Mouse (Mus musculus): ENCODE results near the gene Gm49601.

The Gm49601 gene

GRCm38 (mm10) chr16:18611752-18612151, 14.5 kb downstream of the Gm49601 start:
- peak overlapping the region; percentile 37 for H3K4me3 ChIP-seq (replicated peaks; ENCODE audit: low read length)
- H3K27me3 ChIP-seq (ENCODE audit: insufficient read depth, low read length), result peaks cover 86% of the 10 kb centered on the region
- no peaks in the 10 kb centered on the region for H3K9me3 ChIP-seq (ENCODE audit: low read length)
- no peaks in the 10 kb centered on the region for H3K36me3 ChIP-seq (ENCODE audit: insufficient read depth, low read length)
- peaks cover 21% of the 10 kb centered on the region for H3K4me1 ChIP-seq (replicated peaks; ENCODE audit: low read depth, low read length)
- TF ChIP-seq POU5F1 (IDR thresholded peaks at IDR 0.05; ENCODE audit: borderline replicate concordance, low read length) (no peak), NANOG (IDR thresholded peaks at IDR 0.05; ENCODE audit: borderline replicate concordance, low read length) (no peak), CTCF (conservative IDR thresholded peaks at IDR 0.05; ENCODE audit: low read length) (no peak)

GRCm38 (mm10) chr16:18609099-18609498, 17.1 kb downstream of the Gm49601 start:
- Histone ChIP-seq H3K4me1 (replicated peaks; ENCODE audit: low read depth, low read length) (peaks cover 21% of the 10 kb centered on the region), H3K36me3 (ENCODE audit: insufficient read depth, low read length) (no peaks in the 10 kb centered on the region), H3K4me3 (replicated peaks; ENCODE audit: low read length) (no peak overlapping the region), H3K9me3 (ENCODE audit: low read length) (no peaks in the 10 kb centered on the region), H3K27me3 (ENCODE audit: insufficient read depth, low read length) (peaks cover 87% of the 10 kb centered on the region)
- TF ChIP-seq POU5F1 (IDR thresholded peaks at IDR 0.05; ENCODE audit: borderline replicate concordance, low read length) (no peak), NANOG (IDR thresholded peaks at IDR 0.05; ENCODE audit: borderline replicate concordance, low read length) (no peak), CTCF (conservative IDR thresholded peaks at IDR 0.05; ENCODE audit: low read length) (no peak)

- Histone ChIP-seq H3K9me3 (ENCODE audit: low read length) (no peaks in the 10 kb centered on the region), H3K4me1 (replicated peaks; ENCODE audit: low read depth, low read length) (peaks cover 21% of the 10 kb centered on the region), H3K4me3 (replicated peaks; ENCODE audit: low read length) (peak overlapping the region; percentile 21; the same call in 1 of the 2 replicates), H3K36me3 (ENCODE audit: insufficient read depth, low read length) (no peaks in the 10 kb centered on the region), H3K27me3 (ENCODE audit: insufficient read depth, low read length) (peaks cover 87% of the 10 kb centered on the region)
- TF ChIP-seq NANOG (IDR thresholded peaks at IDR 0.05; ENCODE audit: borderline replicate concordance, low read length) (no peak), CTCF (conservative IDR thresholded peaks at IDR 0.05; ENCODE audit: low read length) (no peak), POU5F1 (IDR thresholded peaks at IDR 0.05; ENCODE audit: borderline replicate concordance, low read length) (no peak)
Measured at GRCm38 (mm10) chr16:18608226-18608625, 18.0 kb downstream of the Gm49601 start.

- Histone ChIP-seq H3K4me3 (replicated peaks; ENCODE audit: low read length) (no peak overlapping the region), H3K27me3 (ENCODE audit: insufficient read depth, low read length) (peaks cover 82% of the 10 kb centered on the region), H3K9me3 (ENCODE audit: low read length) (no peaks in the 10 kb centered on the region), H3K36me3 (ENCODE audit: insufficient read depth, low read length) (no peaks in the 10 kb centered on the region), H3K4me1 (replicated peaks; ENCODE audit: low read depth, low read length) (peaks cover 17% of the 10 kb centered on the region)
- TF ChIP-seq NANOG (IDR thresholded peaks at IDR 0.05; ENCODE audit: borderline replicate concordance, low read length), result no peak
- TF ChIP-seq CTCF (conservative IDR thresholded peaks at IDR 0.05; ENCODE audit: low read length), result no peak
- TF ChIP-seq POU5F1 (IDR thresholded peaks at IDR 0.05; ENCODE audit: borderline replicate concordance, low read length), result no peak
Measured at GRCm38 (mm10) chr16:18605705-18606104, 20.5 kb downstream of the Gm49601 start.

DNA sequence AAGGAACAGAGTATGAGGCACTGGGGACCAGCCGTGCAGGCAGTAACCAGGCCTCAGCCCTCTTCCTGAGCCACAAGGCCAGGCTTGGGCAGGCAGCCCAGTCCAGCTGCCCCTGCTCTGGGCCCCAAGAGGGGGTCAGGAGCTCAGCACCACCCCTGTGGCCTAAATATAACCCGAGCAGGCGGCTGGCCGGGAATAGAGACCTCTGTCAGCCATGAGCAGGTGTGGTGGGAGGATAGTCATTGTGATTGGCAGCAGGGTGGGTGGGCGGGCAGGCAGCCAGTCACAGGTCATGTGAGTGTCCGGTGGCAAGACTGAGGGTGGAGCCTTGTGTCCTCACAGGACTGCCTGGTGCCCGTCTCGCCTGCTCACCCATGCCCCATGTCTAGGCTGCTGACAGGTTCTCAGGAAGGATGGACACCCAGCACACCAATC, 21.9 kb downstream of the Gm49601 start:
- Histone ChIP-seq H3K9me3 (ENCODE audit: low read length) (no peaks in the 10 kb centered on the region), H3K4me1 (replicated peaks; ENCODE audit: low read depth, low read length) (peaks cover 17% of the 10 kb centered on the region), H3K27me3 (ENCODE audit: insufficient read depth, low read length) (peaks cover 78% of the 10 kb centered on the region), H3K4me3 (replicated peaks; ENCODE audit: low read length) (no peak overlapping the region), H3K36me3 (ENCODE audit: insufficient read depth, low read length) (no peaks in the 10 kb centered on the region)
- TF ChIP-seq NANOG (IDR thresholded peaks at IDR 0.05; ENCODE audit: borderline replicate concordance, low read length), result no peak
- no peak for TF ChIP-seq CTCF (conservative IDR thresholded peaks at IDR 0.05; ENCODE audit: low read length)
- TF ChIP-seq POU5F1 (IDR thresholded peaks at IDR 0.05; ENCODE audit: borderline replicate concordance, low read length), result no peak

DNA sequence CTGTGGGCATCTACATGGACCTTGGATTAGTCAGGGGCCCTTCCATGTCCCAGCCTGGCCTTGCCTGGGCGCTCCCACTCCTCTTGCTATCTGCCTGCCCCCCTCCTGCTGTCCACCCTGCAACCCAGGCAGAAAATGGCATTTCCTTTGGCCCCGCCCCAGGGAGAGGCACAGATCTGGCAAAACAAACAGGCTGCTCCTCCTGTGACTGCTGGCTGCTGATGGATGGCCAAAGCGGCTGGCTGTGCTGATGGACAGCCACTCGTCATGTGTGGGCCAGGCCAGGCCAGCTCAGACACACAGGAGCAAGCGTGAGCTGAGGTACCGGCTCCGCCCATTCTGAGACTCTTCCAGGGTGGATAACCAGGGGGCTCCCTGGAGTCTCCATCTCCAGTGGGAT, 24.8 kb downstream of the Gm49601 start:
- TF ChIP-seq CTCF (conservative IDR thresholded peaks at IDR 0.05; ENCODE audit: low read length) (no peak), POU5F1 (IDR thresholded peaks at IDR 0.05; ENCODE audit: borderline replicate concordance, low read length) (no peak), NANOG (IDR thresholded peaks at IDR 0.05; ENCODE audit: borderline replicate concordance, low read length) (no peak)
- Histone ChIP-seq H3K27me3 (ENCODE audit: insufficient read depth, low read length) (peaks cover 68% of the 10 kb centered on the region), H3K36me3 (ENCODE audit: insufficient read depth, low read length) (no peaks in the 10 kb centered on the region), H3K4me1 (replicated peaks; ENCODE audit: low read depth, low read length) (peaks cover 6% of the 10 kb centered on the region; the same call in 1 of the 2 replicates), H3K9me3 (ENCODE audit: low read length) (no peaks in the 10 kb centered on the region), H3K4me3 (replicated peaks; ENCODE audit: low read length) (0 out of 2 replicates have a peak overlapping the region, but pooled peaks have one; percentile 4)

DNA sequence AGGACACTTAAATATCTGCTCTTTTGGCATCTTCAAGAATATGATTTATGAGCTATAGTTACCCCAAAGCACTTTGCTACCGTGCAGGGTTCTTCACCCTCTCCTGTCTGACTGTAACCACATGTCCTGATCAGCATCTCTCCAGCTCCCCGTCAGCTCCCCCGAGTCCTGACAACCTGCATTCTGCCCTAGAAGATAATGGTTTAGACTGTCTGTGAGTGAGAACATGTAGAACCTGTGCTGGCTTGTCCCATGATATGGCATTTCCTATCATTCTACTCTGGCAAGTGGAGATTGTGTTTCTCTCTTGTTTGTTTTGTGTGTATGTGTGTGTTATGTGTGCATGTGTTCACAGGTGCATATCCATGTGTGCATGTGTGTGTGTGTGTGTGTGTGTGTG, 28.2 kb downstream of the Gm49601 start:
- Histone ChIP-seq H3K9me3 (ENCODE audit: low read length) (no peaks in the 10 kb centered on the region), H3K27me3 (ENCODE audit: insufficient read depth, low read length) (peaks cover 68% of the 10 kb centered on the region), H3K4me3 (replicated peaks; ENCODE audit: low read length) (no peak overlapping the region), H3K36me3 (ENCODE audit: insufficient read depth, low read length) (no peaks in the 10 kb centered on the region), H3K4me1 (replicated peaks; ENCODE audit: low read depth, low read length) (peaks cover 6% of the 10 kb centered on the region; the same call in 1 of the 2 replicates)
- TF ChIP-seq POU5F1 (IDR thresholded peaks at IDR 0.05; ENCODE audit: borderline replicate concordance, low read length) (no peak), CTCF (conservative IDR thresholded peaks at IDR 0.05; ENCODE audit: low read length) (no peak), NANOG (IDR thresholded peaks at IDR 0.05; ENCODE audit: borderline replicate concordance, low read length) (no peak)

DNA sequence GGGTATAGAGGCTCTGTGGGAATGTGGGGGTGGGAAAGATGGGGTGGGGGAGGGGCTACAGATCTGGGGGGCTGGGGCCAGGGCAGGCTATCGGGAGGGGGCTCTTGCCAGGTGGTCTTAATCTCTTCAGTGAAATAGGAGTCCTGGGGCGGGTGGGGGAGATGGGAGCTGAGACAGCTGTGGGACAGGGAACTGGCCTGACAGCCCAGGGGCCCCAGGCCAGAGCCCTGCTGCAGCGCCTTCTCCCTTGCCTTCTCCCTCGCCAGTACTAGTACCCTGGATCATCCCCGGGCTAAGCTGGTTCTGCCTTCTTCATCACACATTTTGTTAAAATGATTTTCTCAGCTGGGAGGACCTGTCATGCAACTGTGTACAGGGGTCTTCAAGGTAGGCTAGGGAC, 30.0 kb downstream of the Gm49601 start:
- TF ChIP-seq POU5F1 (IDR thresholded peaks at IDR 0.05; ENCODE audit: borderline replicate concordance, low read length), result no peak
- no peak for TF ChIP-seq CTCF (conservative IDR thresholded peaks at IDR 0.05; ENCODE audit: low read length)
- no peak for TF ChIP-seq NANOG (IDR thresholded peaks at IDR 0.05; ENCODE audit: borderline replicate concordance, low read length)
- peaks cover 78% of the 10 kb centered on the region for H3K27me3 ChIP-seq (ENCODE audit: insufficient read depth, low read length)

DNA sequence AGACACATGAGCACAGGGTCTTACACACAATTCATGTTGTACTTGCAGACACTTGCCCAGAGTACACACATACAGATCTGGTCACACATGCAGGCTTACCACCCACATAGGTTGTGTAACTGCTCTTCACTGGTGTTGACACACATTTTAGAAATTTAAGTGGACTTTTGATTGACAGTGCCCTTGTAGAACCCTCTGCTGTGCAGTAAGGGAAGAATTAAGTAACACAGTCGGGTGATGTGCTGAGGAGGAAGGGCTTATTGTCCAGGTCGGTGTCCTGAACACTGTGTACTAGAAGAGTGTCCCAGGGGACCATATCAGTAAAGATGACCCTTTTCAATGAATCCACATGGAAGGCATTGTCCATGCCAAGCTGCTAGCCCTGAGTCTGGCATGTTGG, 32.3 kb downstream of the Gm49601 start:
- no peaks in the 10 kb centered on the region for H3K36me3 ChIP-seq (ENCODE audit: insufficient read depth, low read length)
- no peaks in the 10 kb centered on the region for H3K9me3 ChIP-seq (ENCODE audit: low read length)
- H3K27me3 ChIP-seq (ENCODE audit: insufficient read depth, low read length), result peaks cover 85% of the 10 kb centered on the region
- TF ChIP-seq CTCF (conservative IDR thresholded peaks at IDR 0.05; ENCODE audit: low read length) (no peak), POU5F1 (IDR thresholded peaks at IDR 0.05; ENCODE audit: borderline replicate concordance, low read length) (no peak), NANOG (IDR thresholded peaks at IDR 0.05; ENCODE audit: borderline replicate concordance, low read length) (no peak)
- H3K4me3 ChIP-seq (replicated peaks; ENCODE audit: low read length), result no peak overlapping the region
- H3K4me1 ChIP-seq (replicated peaks; ENCODE audit: low read depth, low read length), result peaks cover 29% of the 10 kb centered on the region

More for the DNA sequence above, 30.0 kb downstream of the Gm49601 start:
- H3K9me3 ChIP-seq (ENCODE audit: low read length), result no peaks in the 10 kb centered on the region
- H3K4me1 ChIP-seq (replicated peaks; ENCODE audit: low read depth, low read length), result peaks cover 8% of the 10 kb centered on the region
- H3K4me3 ChIP-seq (replicated peaks; ENCODE audit: low read length), result no peak overlapping the region
- no peaks in the 10 kb centered on the region for H3K36me3 ChIP-seq (ENCODE audit: insufficient read depth, low read length)

Measured in E14TG2a.4 (cell line).